Mouse (Mus musculus): Measurements from ENCODE around the gene Prdx5. TPM values are rescaled to one million over a fixed set of nuclear protein-coding genes. Genes with fewer than 3 reads are reported as not detected.

The Prdx5 gene
- polyA plus RNA-seq, 1 experiment from 2014 or later: 218 TPM

Small RNAs within 50 kb of the gene (microRNA-seq; reads per million reads assigned to microRNA genes)
- gene Mir6990: 3.5 reads per million, percentile 12 among the genes with 10 or more reads in this experiment

Other genes with a start within 250 kb of the Prdx5 start
- 14.8 and 19.3 TPM in 2 replicates for gene Rps6ka4, start 69.5 kb downstream of the Prdx5 start, polyA plus RNA-seq (2016; fragmentation: Nextera tagmentation; extraction: Ambion mirVana)
- 0.47 and 0.55 TPM in 2 replicates for gene Ccdc88b, start 51.9 kb downstream of the Prdx5 start, polyA plus RNA-seq (2016; fragmentation: Nextera tagmentation; extraction: Ambion mirVana)
- gene Trmt112, start 408 bp downstream of the Prdx5 start, polyA plus RNA-seq (2016; fragmentation: Nextera tagmentation; extraction: Ambion mirVana): 85.9 and 92.9 TPM in 2 replicates
- 27.4 and 30.2 TPM in 2 replicates for gene Esrra, start 11.7 kb upstream of the Prdx5 start, polyA plus RNA-seq (2016; fragmentation: Nextera tagmentation; extraction: Ambion mirVana)
- gene Catsperz, start 15.3 kb upstream of the Prdx5 start, polyA plus RNA-seq (2016; fragmentation: Nextera tagmentation; extraction: Ambion mirVana): 2.2 and 2.3 TPM in 2 replicates
- 0.14 and 0.29 TPM in 2 replicates for gene Kcnk4, start 24.4 kb upstream of the Prdx5 start, polyA plus RNA-seq (2016; fragmentation: Nextera tagmentation; extraction: Ambion mirVana)
- gene Bad, start 31.8 kb upstream of the Prdx5 start, polyA plus RNA-seq (2016; fragmentation: Nextera tagmentation; extraction: Ambion mirVana): 53.4 and 54.5 TPM in 2 replicates
- gene Gpr137, start 32.4 kb upstream of the Prdx5 start, polyA plus RNA-seq (2016; fragmentation: Nextera tagmentation; extraction: Ambion mirVana): 21.0 and 23.7 TPM in 2 replicates
- 194 and 198 TPM in 2 replicates for gene Ppp1r14b, start 64.9 kb upstream of the Prdx5 start, polyA plus RNA-seq (2016; fragmentation: Nextera tagmentation; extraction: Ambion mirVana)
- 26.6 and 28.9 TPM in 2 replicates for gene Plcb3, start 66.4 kb upstream of the Prdx5 start, polyA plus RNA-seq (2016; fragmentation: Nextera tagmentation; extraction: Ambion mirVana)
- gene Fkbp2, start 70.4 kb upstream of the Prdx5 start, polyA plus RNA-seq (2016; fragmentation: Nextera tagmentation; extraction: Ambion mirVana): 73.3 and 81.9 TPM in 2 replicates
- gene Vegfb, start 77.5 kb upstream of the Prdx5 start, polyA plus RNA-seq (2016; fragmentation: Nextera tagmentation; extraction: Ambion mirVana): 126 and 136 TPM in 2 replicates
- gene Dnajc4, start 82.5 kb upstream of the Prdx5 start, polyA plus RNA-seq (2016; fragmentation: Nextera tagmentation; extraction: Ambion mirVana): 32.7 and 33.9 TPM in 2 replicates
- gene Nudt22, start 86.0 kb upstream of the Prdx5 start, polyA plus RNA-seq (2016; fragmentation: Nextera tagmentation; extraction: Ambion mirVana): 22.4 and 23.6 TPM in 2 replicates
- 13.3 and 14.3 TPM in 2 replicates for gene Trpt1, start 86.0 kb upstream of the Prdx5 start, polyA plus RNA-seq (2016; fragmentation: Nextera tagmentation; extraction: Ambion mirVana)
- 9.3 and 11.7 TPM in 2 replicates for gene Fermt3, start 109.4 kb upstream of the Prdx5 start, polyA plus RNA-seq (2016; fragmentation: Nextera tagmentation; extraction: Ambion mirVana)
- 228 and 236 TPM in 2 replicates for gene Stip1, start 129.9 kb upstream of the Prdx5 start, polyA plus RNA-seq (2016; fragmentation: Nextera tagmentation; extraction: Ambion mirVana)
- 29.0 and 30.0 TPM in 2 replicates for gene Macrod1, start 146.7 kb upstream of the Prdx5 start, polyA plus RNA-seq (2016; fragmentation: Nextera tagmentation; extraction: Ambion mirVana)
- gene Flrt1, start 195.6 kb upstream of the Prdx5 start, polyA plus RNA-seq (2016; fragmentation: Nextera tagmentation; extraction: Ambion mirVana): 0.81 and 0.87 TPM in 2 replicates